Mouse (Mus musculus): ENCODE results near the gene Ddit4. TPM values are rescaled to one million over a fixed set of nuclear protein-coding genes. Genes with fewer than 3 reads are reported as not detected.
A peak's percentile ranks its signal among the peaks of the same experiment; 100 is the strongest.

Gene Ddit4
- polyA plus RNA-seq, 1 experiment: 48.3 TPM

DNA sequence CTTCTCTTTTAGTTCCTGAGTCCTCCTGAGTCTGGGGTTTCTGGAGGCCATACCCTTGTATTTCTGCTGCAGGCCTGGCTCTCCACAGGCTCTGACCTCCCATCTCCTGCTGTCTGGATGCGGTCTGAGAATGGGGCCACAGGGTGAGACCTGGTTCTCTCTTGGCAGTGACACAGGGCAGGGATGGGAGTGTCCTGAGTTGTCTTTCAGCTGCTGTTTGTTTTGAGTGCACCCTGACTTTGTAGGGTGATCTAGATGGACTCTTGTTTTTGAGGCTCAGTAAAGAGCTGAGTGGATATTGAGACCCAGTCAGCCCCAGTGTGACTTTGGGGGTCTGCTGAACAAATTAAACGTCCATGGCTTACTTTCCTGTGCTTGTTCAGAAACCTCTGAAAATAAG, 26.8 kb upstream of the Ddit4 start:
- Histone ChIP-seq H3K27me3 (ENCODE audit: control insufficient read depth, insufficient read depth, low read length) (no peaks in the 10 kb centered on the region), H3K27ac (ENCODE audit: insufficient read depth, low read length) (peak overlapping the region; percentile 89), H3K4me1 (ENCODE audit: control insufficient read depth, insufficient read depth, low read length) (peaks cover 14% of the 10 kb centered on the region), H3K4me3 (replicated peaks; ENCODE audit: insufficient read depth, low read depth, low read length) (no peak overlapping the region)
- DNase-seq: no peak
- WGBS: 42% methylated on average over 2 of the region's 2 CpGs
- TF ChIP-seq POLR2A (IDR thresholded peaks at IDR 0.05; ENCODE audit: borderline replicate concordance, insufficient read depth, low read length) (no peak), CTCF (IDR thresholded peaks at IDR 0.05; ENCODE audit: borderline replicate concordance, insufficient read depth, low read depth, low read length) (no peak)

DNA sequence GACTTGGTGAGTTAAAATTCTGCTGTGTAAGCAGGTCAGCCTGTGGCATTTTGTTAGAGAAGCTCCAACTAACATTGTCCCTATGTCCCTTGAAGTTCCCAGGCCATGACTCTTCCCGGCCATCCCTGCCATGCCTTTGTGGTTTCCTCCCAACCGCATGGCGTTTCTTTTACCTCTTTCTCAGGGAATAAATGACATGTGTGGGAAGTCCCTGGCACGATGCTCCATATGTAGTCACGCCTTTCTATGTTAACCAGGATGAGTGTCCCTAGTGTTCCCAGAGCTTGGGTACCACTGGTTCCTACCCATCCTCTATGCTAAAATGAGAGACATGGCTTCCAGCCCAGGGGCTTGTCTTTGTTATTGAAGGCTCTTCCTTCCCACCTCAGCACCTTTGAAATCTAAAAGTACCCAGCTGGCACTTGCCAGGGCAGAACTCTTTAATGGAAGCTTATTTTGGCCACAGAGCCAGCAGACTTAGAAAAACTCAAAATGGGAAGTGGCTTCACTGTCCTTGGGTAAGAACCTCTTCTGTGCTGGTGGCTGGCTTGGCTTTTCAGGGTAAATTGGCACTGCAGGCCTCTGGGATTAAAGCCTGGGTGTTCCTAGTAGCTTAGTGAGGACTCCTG, 26.2 kb upstream of the Ddit4 start:
- Histone ChIP-seq H3K27ac (ENCODE audit: insufficient read depth, low read length) (peak overlapping the region; percentile 89; the same call in 1 of the 2 replicates), H3K27me3 (ENCODE audit: control insufficient read depth, insufficient read depth, low read length) (no peaks in the 10 kb centered on the region), H3K4me1 (ENCODE audit: control insufficient read depth, insufficient read depth, low read length) (peaks cover 15% of the 10 kb centered on the region), H3K4me3 (replicated peaks; ENCODE audit: insufficient read depth, low read depth, low read length) (no peak overlapping the region)
- WGBS: 81% methylated on average over 5 of the region's 5 CpGs
- DNase-seq: no peak
- TF ChIP-seq POLR2A (IDR thresholded peaks at IDR 0.05; ENCODE audit: borderline replicate concordance, insufficient read depth, low read length) (no peak), CTCF (IDR thresholded peaks at IDR 0.05; ENCODE audit: borderline replicate concordance, insufficient read depth, low read depth, low read length) (no peak)

DNA sequence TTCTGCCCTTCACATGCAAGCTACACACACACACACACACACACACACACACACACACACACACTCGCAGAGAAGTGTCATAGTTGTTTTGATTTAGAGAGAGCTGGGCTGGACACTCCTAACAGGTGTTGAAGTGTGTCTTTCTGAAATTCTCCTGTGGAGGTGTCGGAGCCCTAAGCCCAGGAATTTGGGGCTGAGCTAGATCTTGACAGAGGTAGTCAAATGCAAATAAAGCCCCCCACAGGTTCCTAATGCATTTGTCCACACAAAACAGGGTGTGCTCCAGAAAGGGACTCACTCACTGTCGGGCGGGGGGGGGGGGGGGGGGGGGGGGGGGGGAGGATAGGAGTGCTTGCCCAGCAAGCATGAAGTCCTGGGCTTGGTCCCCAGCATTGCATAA, 25.5 kb upstream of the Ddit4 start:
- Histone ChIP-seq H3K27ac (ENCODE audit: insufficient read depth, low read length) (no peak overlapping the region), H3K4me3 (replicated peaks; ENCODE audit: insufficient read depth, low read depth, low read length) (no peak overlapping the region), H3K4me1 (ENCODE audit: control insufficient read depth, insufficient read depth, low read length) (peaks cover 15% of the 10 kb centered on the region), H3K27me3 (ENCODE audit: control insufficient read depth, insufficient read depth, low read length) (no peaks in the 10 kb centered on the region)
- 77% methylated on average over 2 of the region's 4 CpGs for WGBS
- no peak for DNase-seq
- TF ChIP-seq POLR2A (IDR thresholded peaks at IDR 0.05; ENCODE audit: borderline replicate concordance, insufficient read depth, low read length) (no peak), CTCF (IDR thresholded peaks at IDR 0.05; ENCODE audit: borderline replicate concordance, insufficient read depth, low read depth, low read length) (no peak)

DNA sequence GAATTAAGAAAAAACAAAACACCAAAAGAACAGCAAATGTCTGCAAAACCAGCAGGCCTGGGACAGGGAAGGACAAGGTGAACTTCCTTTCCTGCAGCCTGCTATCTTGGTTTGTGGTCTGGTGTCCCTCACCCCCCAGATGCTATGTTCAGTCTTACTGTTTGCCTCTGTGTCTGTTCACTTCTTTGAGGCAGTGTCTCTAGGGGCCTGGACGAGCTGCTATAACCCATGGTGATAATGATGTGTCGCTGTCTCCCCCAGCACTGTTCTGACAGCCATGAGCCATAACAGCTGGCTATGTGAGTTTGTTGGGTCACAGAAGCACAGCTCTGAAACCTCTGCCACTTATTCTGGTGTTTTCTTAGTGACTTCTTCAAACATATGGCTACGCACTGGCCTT, 23.2 kb upstream of the Ddit4 start:
- Histone ChIP-seq H3K4me1 (ENCODE audit: control insufficient read depth, insufficient read depth, low read length) (peaks cover 23% of the 10 kb centered on the region), H3K27me3 (ENCODE audit: control insufficient read depth, insufficient read depth, low read length) (no peaks in the 10 kb centered on the region), H3K4me3 (replicated peaks; ENCODE audit: insufficient read depth, low read depth, low read length) (no peak overlapping the region), H3K27ac (ENCODE audit: insufficient read depth, low read length) (peak overlapping the region; percentile 54; the same call in 1 of the 2 replicates)
- whole genome bisulfite sequencing: 93% methylated on average over 3 of the region's 3 CpGs
- TF ChIP-seq CTCF (IDR thresholded peaks at IDR 0.05; ENCODE audit: borderline replicate concordance, insufficient read depth, low read depth, low read length): no peak
- no peak for TF ChIP-seq POLR2A (IDR thresholded peaks at IDR 0.05; ENCODE audit: borderline replicate concordance, insufficient read depth, low read length)
- no peak for DNase-seq

DNA sequence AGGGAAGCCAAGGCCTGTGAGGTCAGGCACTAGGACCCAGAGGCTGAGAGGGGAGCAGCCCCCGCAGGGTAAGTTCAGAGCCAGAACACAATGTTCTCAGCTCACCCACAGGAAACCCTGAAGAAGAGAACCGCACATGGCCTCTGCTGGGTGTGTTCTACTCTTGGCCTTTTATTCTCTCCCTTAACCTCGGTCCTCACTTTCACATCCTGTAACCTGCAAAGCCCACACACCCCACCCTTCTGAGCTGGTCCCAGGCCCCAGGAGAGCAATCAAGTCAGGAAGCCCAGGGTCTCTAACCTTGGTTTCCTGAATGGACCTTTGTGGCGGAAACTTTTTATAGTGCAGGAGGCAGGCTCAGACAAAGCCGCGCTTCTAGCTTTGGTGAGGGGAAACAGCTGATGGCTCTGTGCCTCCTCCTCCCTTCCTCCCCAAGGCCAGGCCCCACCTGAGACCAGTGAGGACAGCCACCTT, 22.6 kb upstream of the Ddit4 start:
- no peak for TF ChIP-seq POLR2A (IDR thresholded peaks at IDR 0.05; ENCODE audit: borderline replicate concordance, insufficient read depth, low read length)
- TF ChIP-seq CTCF (IDR thresholded peaks at IDR 0.05; ENCODE audit: borderline replicate concordance, insufficient read depth, low read depth, low read length): no peak
- Histone ChIP-seq H3K4me3 (replicated peaks; ENCODE audit: insufficient read depth, low read depth, low read length) (no peak overlapping the region), H3K4me1 (ENCODE audit: control insufficient read depth, insufficient read depth, low read length) (peaks cover 23% of the 10 kb centered on the region), H3K27me3 (ENCODE audit: control insufficient read depth, insufficient read depth, low read length) (no peaks in the 10 kb centered on the region), H3K27ac (ENCODE audit: insufficient read depth, low read length) (peak overlapping the region; percentile 66)
- DNase-seq: peak in 1 of 2 experiments; percentile 65
- 29% methylated on average over 6 of the region's 6 CpGs for WGBS

DNA sequence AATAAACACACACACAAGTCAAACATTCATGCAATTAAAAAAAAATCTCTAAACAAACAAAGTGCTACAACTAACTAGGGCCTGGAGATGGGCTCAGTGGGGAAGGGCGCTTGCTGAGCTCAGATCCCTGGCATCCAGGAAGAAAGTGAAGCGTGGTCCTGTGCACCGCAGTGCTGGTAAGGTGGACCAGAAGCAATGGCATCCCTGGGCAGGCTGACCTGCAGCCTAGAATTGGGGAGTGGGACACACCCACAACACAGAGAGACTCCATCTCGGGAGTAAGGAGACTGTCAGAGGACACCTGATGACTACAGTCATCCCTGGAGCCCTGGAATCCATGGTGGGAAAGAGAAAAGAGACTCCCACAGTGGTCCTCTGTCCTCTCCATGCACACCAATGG, 21.8 kb upstream of the Ddit4 start:
- H3K4me3 ChIP-seq (replicated peaks; ENCODE audit: insufficient read depth, low read depth, low read length): no peak overlapping the region
- TF ChIP-seq CTCF (IDR thresholded peaks at IDR 0.05; ENCODE audit: borderline replicate concordance, insufficient read depth, low read depth, low read length) (no peak), POLR2A (IDR thresholded peaks at IDR 0.05; ENCODE audit: borderline replicate concordance, insufficient read depth, low read length) (no peak)
- H3K27ac ChIP-seq (ENCODE audit: insufficient read depth, low read length): peak overlapping the region; percentile 2; the same call in 1 of the 2 replicates

DNA sequence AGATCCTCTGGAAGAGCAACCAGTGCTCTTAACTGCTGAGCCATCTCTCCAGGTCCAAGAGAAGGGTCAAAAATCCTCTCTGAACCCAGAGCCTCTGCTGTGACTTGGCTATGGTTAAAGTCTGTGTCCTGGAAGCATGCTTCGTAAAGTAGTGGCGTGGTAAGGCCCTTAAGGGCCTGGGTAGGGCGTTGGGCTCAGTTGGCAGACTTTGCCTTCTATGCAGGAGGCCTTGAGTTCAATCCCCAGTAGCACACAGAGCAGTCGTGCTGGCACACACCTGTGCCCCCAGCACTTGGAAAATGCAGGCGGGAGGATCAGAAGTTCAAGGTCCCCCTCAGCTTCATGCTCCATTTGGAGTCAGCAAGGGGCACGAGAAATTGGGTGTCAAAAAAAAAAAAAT, 21.4 kb upstream of the Ddit4 start:
- H3K4me1 ChIP-seq (ENCODE audit: control insufficient read depth, insufficient read depth, low read length): peaks cover 23% of the 10 kb centered on the region
- H3K27me3 ChIP-seq (ENCODE audit: control insufficient read depth, insufficient read depth, low read length): no peaks in the 10 kb centered on the region
- DNase-seq: no peak
- WGBS: 84% methylated on average over 6 of the region's 6 CpGs
- no peak overlapping the region for H3K4me3 ChIP-seq (replicated peaks; ENCODE audit: insufficient read depth, low read depth, low read length)
- H3K27ac ChIP-seq (ENCODE audit: insufficient read depth, low read length): no peak overlapping the region
- no peak for TF ChIP-seq CTCF (IDR thresholded peaks at IDR 0.05; ENCODE audit: borderline replicate concordance, insufficient read depth, low read depth, low read length)
- TF ChIP-seq POLR2A (IDR thresholded peaks at IDR 0.05; ENCODE audit: borderline replicate concordance, insufficient read depth, low read length): no peak

More for the DNA sequence above, 21.8 kb upstream of the Ddit4 start:
- DNase-seq: no peak
- WGBS: 93% methylated on average over 4 of the region's 4 CpGs
- no peaks in the 10 kb centered on the region for H3K27me3 ChIP-seq (ENCODE audit: control insufficient read depth, insufficient read depth, low read length)
- H3K4me1 ChIP-seq (ENCODE audit: control insufficient read depth, insufficient read depth, low read length): peaks cover 23% of the 10 kb centered on the region

DNA sequence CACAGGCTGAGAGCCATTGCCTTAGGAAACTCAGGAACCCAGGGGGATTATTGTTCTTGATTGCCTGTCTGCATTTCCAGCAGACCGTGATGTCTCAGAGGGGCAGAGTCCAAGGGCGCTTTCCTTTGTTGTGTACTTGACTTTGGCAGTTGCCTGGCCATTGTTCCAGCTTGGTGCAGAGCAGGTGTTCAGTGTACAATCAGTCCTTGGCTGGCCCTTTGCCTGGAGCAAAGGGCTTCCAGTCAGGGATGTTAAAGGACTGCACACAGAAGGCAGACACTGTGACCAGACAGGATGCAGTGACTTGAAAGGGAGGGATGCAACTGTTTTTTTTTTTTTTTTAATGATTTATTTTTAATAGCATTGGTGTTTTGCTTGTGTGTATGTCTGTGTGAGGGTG, 20.9 kb upstream of the Ddit4 start:
- Histone ChIP-seq H3K27ac (ENCODE audit: insufficient read depth, low read length) (no peak overlapping the region), H3K4me1 (ENCODE audit: control insufficient read depth, insufficient read depth, low read length) (peaks cover 27% of the 10 kb centered on the region), H3K4me3 (replicated peaks; ENCODE audit: insufficient read depth, low read depth, low read length) (no peak overlapping the region), H3K27me3 (ENCODE audit: control insufficient read depth, insufficient read depth, low read length) (no peaks in the 10 kb centered on the region)
- TF ChIP-seq POLR2A (IDR thresholded peaks at IDR 0.05; ENCODE audit: borderline replicate concordance, insufficient read depth, low read length) (no peak), CTCF (IDR thresholded peaks at IDR 0.05; ENCODE audit: borderline replicate concordance, insufficient read depth, low read depth, low read length) (no peak)
- no peak for DNase-seq
- WGBS: 91% methylated on average over 2 of the region's 2 CpGs
